Mouse (Mus musculus): ENCODE measurements at regions not wholly inside any gene's neighbourhood (a gene's known extent, or its start where the extent isn't known, plus 50 kb on each side); places are given as distances from the start of the nearest gene placed in this dataset.

DNA sequence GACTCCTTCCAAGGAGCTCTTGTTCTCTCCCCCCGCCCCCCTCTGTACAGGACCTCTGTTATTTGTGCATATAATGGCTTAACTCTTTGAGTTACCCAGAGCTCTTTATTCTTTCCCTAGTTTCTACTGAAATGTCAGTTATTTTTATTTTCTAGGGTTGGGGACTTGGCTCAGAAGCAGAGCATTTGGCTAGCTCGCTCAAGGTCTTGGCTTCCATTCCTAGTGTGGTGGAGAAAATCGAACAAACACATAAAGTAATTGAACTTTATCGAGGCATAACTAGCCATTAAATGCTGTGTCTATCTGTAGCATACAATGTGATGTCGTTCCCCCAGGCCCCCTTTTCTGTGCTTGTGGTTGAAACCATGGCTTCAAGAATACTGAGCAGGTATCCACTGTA, 716.5 kb upstream of the Car8 start:
- H3K9me3 ChIP-seq = peaks cover 3% of the 10 kb centered on the region; the same call in 1 of the 2 replicates
- H3K4me3 ChIP-seq (replicated peaks) = no peak overlapping the region
- peaks cover 3% of the 10 kb centered on the region for H3K36me3 ChIP-seq (replicated peaks; ENCODE audit: low read length)
- H3K4me1 ChIP-seq = peaks cover 36% of the 10 kb centered on the region
- peaks cover 16% of the 10 kb centered on the region for H3K27me3 ChIP-seq (replicated peaks)
- TF ChIP-seq FLI1 (IDR thresholded peaks at IDR 0.05; ENCODE audit: low read length) = no peak

DNA sequence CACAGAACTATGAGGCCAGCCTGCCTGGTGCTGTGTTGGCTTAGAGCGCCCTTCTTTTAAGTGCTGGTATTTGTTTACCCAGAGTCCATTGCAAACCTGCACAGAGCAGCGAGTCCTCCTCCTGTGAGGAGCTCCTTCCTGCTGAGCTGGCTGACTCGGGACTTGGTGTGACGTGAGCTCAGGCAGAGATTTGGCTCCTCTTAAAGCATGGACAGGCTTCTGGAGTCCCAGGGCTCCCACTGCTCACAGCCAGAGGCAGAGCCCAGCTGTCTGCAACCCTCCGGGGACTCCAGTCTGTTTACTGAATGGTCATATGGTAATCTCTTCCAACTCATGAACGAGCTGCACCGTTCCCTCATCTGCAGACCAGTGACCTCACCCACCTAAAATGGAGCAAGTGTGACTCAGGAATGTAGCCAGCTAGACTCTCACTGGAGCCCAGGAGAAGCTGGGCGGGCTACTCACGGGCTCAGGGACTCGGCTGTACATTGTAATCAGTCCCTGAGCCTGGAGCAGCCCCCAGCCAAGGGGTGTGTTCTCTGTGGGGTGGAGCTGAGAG, 715.6 kb upstream of the Car8 start:
- H3K27me3 ChIP-seq (replicated peaks) = peaks cover 16% of the 10 kb centered on the region
- H3K4me3 ChIP-seq (replicated peaks) = no peak overlapping the region
- H3K36me3 ChIP-seq (replicated peaks; ENCODE audit: low read length) = peaks cover 3% of the 10 kb centered on the region
- peaks cover 3% of the 10 kb centered on the region; the same call in 1 of the 2 replicates for H3K9me3 ChIP-seq
- peaks cover 38% of the 10 kb centered on the region for H3K4me1 ChIP-seq
- TF ChIP-seq GATA1 (IDR thresholded peaks at IDR 0.05; ENCODE audit: borderline replicate concordance, low read length) (no peak), FLI1 (IDR thresholded peaks at IDR 0.05; ENCODE audit: low read length) (no peak)

DNA sequence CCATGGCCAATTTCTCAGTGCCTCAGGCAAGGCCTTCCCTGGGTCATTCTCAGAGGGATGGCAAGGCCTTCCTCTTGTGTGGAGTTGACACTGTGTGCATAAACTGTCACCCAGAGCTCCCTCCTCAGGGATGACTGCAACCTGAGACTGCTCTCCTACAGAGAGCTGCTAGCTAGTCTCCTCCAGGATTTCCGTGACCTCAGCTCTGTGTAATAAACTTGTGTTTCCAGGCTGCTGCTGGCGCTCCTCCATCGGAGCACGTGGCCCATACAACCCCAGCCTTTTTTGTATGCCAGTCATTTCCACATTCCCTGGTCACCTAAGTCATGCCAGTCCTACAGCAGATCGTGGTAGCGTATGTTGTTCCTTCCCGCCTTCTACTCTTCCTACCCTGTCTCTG, 714.3 kb upstream of the Car8 start:
- no peaks in the 10 kb centered on the region for H3K9me3 ChIP-seq
- H3K4me1 ChIP-seq = peaks cover 33% of the 10 kb centered on the region
- TF ChIP-seq GATA1 (IDR thresholded peaks at IDR 0.05; ENCODE audit: borderline replicate concordance, low read length) (no peak), FLI1 (IDR thresholded peaks at IDR 0.05; ENCODE audit: low read length) (no peak)
- peaks cover 3% of the 10 kb centered on the region for H3K36me3 ChIP-seq (replicated peaks; ENCODE audit: low read length)
- no peak overlapping the region for H3K4me3 ChIP-seq (replicated peaks)
- peaks cover 15% of the 10 kb centered on the region for H3K27me3 ChIP-seq (replicated peaks)

DNA sequence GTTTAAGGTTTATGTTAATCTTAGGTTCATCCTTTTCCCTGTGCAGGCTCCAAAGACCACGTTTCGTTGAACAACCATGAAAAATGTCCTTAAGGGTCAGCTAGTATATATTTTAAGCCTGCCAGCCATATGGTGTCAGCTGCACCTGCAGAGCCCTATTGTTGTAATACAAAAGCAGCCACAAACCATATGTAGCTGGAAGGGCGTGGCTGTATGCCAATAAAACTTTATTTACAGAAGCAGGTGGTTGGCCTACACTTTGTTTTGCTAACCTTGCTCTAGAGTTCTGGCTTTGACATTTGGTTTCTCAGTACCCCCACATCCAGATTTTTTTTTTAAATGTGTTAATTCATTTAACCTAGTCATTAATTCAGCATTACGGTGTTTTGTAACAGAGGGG, 711.1 kb upstream of the Car8 start:
- H3K9me3 ChIP-seq = peaks cover 3% of the 10 kb centered on the region; the same call in 1 of the 2 replicates
- peaks cover 11% of the 10 kb centered on the region for H3K36me3 ChIP-seq (replicated peaks; ENCODE audit: low read length)
- H3K4me1 ChIP-seq = peaks cover 47% of the 10 kb centered on the region
- no peak overlapping the region for H3K4me3 ChIP-seq (replicated peaks)
- peaks cover 10% of the 10 kb centered on the region for H3K27me3 ChIP-seq (replicated peaks)
- TF ChIP-seq FLI1 (IDR thresholded peaks at IDR 0.05; ENCODE audit: low read length) = no peak
- TF ChIP-seq GATA1 (IDR thresholded peaks at IDR 0.05; ENCODE audit: borderline replicate concordance, low read length) = no peak

DNA sequence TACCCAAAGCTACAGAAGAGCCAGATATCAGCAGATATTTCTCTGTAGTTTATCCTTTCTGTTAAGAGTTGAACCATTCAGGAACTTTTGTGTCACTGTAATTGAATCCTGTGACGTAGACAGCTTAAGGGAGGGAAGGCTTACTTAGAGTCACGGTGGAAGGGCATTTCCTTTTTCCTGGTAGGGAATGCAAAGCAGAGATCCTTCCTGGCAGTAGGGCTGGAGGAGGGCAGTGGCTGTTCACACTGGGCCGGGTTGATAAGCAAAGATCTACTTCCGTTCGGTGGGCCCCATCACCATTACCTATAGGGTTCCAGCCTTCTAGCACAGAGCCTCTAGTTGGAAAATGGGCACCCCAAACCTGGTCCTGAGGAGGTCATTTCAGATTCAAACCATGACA, 710.7 kb upstream of the Car8 start:
- H3K27me3 ChIP-seq (replicated peaks) = peaks cover 8% of the 10 kb centered on the region
- TF ChIP-seq FLI1 (IDR thresholded peaks at IDR 0.05; ENCODE audit: low read length) (no peak), GATA1 (IDR thresholded peaks at IDR 0.05; ENCODE audit: borderline replicate concordance, low read length) (no peak)
- no peak overlapping the region for H3K4me3 ChIP-seq (replicated peaks)
- peaks cover 47% of the 10 kb centered on the region for H3K4me1 ChIP-seq
- H3K36me3 ChIP-seq (replicated peaks; ENCODE audit: low read length) = peaks cover 15% of the 10 kb centered on the region
- H3K9me3 ChIP-seq = peaks cover 5% of the 10 kb centered on the region; the same call in 1 of the 2 replicates

DNA sequence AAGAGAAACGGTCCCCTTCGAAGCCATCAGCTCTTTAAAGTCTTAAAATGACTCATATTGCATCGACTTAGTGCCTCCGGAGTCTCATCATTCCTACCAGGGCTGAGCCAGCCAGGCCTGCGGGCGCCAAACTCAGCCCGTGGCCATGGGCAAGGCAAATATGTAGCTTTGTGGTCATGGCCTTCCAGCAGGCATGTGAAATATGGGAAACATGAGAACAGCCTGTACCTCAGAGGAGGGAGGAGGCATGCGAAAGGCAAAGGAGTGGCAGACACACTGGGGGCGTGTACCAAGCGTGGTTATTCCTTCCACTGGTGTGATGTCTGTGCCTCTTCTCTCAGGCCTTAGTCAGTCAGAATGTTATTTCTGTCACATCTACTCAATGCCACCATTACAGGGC, 706.3 kb upstream of the Car8 start:
- Histone ChIP-seq H3K36me3 (replicated peaks; ENCODE audit: low read length) (peaks cover 28% of the 10 kb centered on the region), H3K4me1 (peaks cover 67% of the 10 kb centered on the region), H3K9me3 (peaks cover 5% of the 10 kb centered on the region; the same call in 1 of the 2 replicates), H3K27me3 (replicated peaks) (no peaks in the 10 kb centered on the region), H3K4me3 (replicated peaks) (peak overlapping the region; percentile 6)
- no peak for TF ChIP-seq FLI1 (IDR thresholded peaks at IDR 0.05; ENCODE audit: low read length)
- no peak for TF ChIP-seq GATA1 (IDR thresholded peaks at IDR 0.05; ENCODE audit: borderline replicate concordance, low read length)

DNA sequence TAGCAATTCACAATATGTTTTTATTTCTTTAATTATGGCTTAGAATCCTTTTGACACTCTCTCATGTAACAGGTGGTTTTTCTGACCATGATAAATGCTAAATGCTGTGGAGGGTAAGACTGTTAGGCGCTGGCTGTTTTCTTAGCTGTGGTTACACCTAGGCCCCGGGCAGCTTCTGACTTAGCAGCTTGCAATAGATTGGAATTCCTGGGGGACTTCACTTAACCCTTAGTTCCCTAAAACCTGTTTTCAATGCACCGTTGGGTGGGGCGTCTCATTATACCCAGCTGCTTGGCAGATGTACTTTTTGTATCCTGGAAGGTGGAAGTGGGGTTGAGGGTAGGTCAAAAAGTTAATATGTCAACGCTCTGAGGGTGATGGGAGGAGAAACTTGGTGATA, 704.2 kb upstream of the Car8 start:
- Histone ChIP-seq H3K36me3 (replicated peaks; ENCODE audit: low read length) (peaks cover 34% of the 10 kb centered on the region), H3K27me3 (replicated peaks) (no peaks in the 10 kb centered on the region), H3K4me3 (replicated peaks) (no peak overlapping the region), H3K4me1 (peaks cover 84% of the 10 kb centered on the region), H3K9me3 (peaks cover 7% of the 10 kb centered on the region)
- TF ChIP-seq GATA1 (IDR thresholded peaks at IDR 0.05; ENCODE audit: borderline replicate concordance, low read length) (no peak), FLI1 (IDR thresholded peaks at IDR 0.05; ENCODE audit: low read length) (no peak)

DNA sequence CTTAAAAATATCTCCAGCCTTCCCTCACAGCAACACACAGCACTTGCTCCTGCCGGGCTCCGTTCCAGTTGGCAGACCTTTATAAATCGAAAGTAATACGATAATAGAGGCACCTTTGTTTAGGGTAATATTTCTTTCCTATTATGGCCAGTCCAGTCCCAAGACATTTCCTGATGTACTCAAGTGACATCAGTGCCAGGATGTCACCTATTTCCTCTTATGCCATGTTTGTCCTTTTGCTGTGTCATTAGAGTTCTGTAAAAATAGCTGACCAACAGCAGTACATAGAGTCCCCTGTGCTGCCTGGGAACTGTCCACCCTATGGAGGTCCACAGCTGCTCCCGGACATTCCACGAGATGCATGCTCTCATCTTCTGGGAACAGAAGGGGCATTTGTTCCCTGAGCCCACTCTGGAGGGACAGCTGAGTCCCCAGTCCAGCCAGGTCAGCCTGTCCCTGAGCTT, 700.1 kb upstream of the Car8 start:
- peaks cover 6% of the 10 kb centered on the region for H3K9me3 ChIP-seq
- no peaks in the 10 kb centered on the region for H3K27me3 ChIP-seq (replicated peaks)
- H3K36me3 ChIP-seq (replicated peaks; ENCODE audit: low read length) = peaks cover 19% of the 10 kb centered on the region
- peak overlapping the region; percentile 87 for H3K4me3 ChIP-seq (replicated peaks)
- H3K4me1 ChIP-seq = peaks cover 85% of the 10 kb centered on the region
- no peak for TF ChIP-seq FLI1 (IDR thresholded peaks at IDR 0.05; ENCODE audit: low read length)
- no peak for TF ChIP-seq GATA1 (IDR thresholded peaks at IDR 0.05; ENCODE audit: borderline replicate concordance, low read length)

DNA sequence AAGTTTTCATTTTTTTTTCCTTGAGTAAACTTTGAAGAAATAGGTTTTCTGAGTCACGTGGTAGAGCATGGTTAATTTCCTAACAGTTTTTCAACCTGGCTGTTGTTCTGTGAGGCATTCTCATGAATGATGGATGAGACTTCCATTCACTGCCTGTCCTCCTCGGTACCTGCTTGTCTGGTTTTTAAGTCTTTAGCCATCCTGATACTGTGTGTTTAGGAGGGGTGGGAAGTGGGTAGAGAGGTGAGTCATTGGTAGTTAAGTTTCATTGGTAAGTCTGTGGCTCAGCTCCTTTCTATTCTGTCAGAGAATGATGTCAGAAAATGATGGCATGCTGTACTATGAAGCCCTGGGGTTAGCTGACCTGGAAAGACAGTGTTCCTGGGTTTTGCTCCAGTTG, 697.1 kb upstream of the Car8 start:
- Histone ChIP-seq H3K4me3 (replicated peaks) (no peak overlapping the region), H3K27me3 (replicated peaks) (no peaks in the 10 kb centered on the region), H3K4me1 (peaks cover 79% of the 10 kb centered on the region), H3K9me3 (peaks cover 20% of the 10 kb centered on the region), H3K36me3 (replicated peaks; ENCODE audit: low read length) (peaks cover 16% of the 10 kb centered on the region)
- TF ChIP-seq GATA1 (IDR thresholded peaks at IDR 0.05; ENCODE audit: borderline replicate concordance, low read length) (no peak), FLI1 (IDR thresholded peaks at IDR 0.05; ENCODE audit: low read length) (no peak)

DNA sequence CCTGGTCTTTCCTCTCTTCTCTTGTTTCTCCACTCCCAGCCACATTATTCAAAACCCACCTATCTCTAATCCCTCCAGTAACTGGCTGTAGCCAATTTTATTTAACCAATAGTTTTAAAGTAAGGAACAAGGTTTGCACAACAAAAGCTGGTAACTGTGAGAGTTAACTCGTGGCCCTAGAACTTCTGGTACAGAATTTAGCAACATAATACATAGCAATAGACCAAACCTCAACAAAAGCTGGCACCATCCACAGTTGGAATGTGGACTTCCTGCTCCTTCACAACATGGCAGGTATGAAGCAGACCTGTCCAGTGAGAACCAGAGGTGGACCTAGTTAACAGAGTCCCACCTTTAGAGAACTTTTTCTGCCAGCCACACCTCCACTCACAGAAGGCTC, 695.7 kb upstream of the Car8 start:
- no peak overlapping the region for H3K4me3 ChIP-seq (replicated peaks)
- H3K4me1 ChIP-seq = peaks cover 75% of the 10 kb centered on the region
- H3K9me3 ChIP-seq = peaks cover 20% of the 10 kb centered on the region
- TF ChIP-seq FLI1 (IDR thresholded peaks at IDR 0.05; ENCODE audit: low read length) (no peak), GATA1 (IDR thresholded peaks at IDR 0.05; ENCODE audit: borderline replicate concordance, low read length) (no peak)
- peaks cover 9% of the 10 kb centered on the region for H3K36me3 ChIP-seq (replicated peaks; ENCODE audit: low read length)
- no peaks in the 10 kb centered on the region for H3K27me3 ChIP-seq (replicated peaks)

Data from megakaryocyte, embryonic 14.5 days (primary cell).